Mouse (Mus musculus) liver, postnatal 0 days (tissue): ENCODE results near the gene Robo2.

Experiments used
- CTCF ChIP-seq: sonication (generic); IDR thresholded peaks from 2 replicates; pipeline ENCODE4 v1.5.1; 2016; ENCODE audit warnings: antibody characterized with exemption, low read depth
- EP300 ChIP-seq: IDR thresholded peaks from 2 replicates; pipeline ENCODE4 v1.6.1; 2016; ENCODE audit warnings: antibody characterized with exemption, low read depth, mild to moderate bottlenecking

GRCm38 (mm10) chr16:73959479-73959970 is 452.1 kb downstream of the Robo2 start:
- TF ChIP-seq CTCF (no peak), EP300 (no peak)
